Mouse (Mus musculus): ENCODE results near the gene Il17rb.

Gene Il17rb

DNA sequence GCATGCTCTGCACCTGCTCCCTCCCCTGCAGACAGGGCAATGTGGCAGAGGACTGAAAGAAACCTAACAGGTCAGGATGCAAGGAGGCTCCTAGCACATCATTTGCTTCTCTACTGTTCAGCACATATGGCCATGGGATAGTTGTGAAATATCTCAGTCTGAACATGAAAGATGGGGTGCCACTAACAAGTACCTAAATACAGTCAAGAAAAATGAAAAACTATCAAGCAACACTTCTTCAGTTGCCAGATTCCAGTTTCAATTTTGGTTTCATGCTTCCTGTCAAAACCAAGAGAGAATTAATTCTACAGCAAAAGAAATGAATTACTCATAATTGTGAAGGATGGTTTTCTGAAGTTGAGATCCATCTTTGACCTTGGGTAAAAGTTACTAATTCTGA is 51.3 kb downstream of the Il17rb start:
- no peak for DNase-seq (ENCODE audit: low read depth)

GRCm38 (mm10) chr14:29950805-29951204 is 57.9 kb downstream of the Il17rb start:
- DNase-seq (ENCODE audit: low read depth), result no peak

DNA sequence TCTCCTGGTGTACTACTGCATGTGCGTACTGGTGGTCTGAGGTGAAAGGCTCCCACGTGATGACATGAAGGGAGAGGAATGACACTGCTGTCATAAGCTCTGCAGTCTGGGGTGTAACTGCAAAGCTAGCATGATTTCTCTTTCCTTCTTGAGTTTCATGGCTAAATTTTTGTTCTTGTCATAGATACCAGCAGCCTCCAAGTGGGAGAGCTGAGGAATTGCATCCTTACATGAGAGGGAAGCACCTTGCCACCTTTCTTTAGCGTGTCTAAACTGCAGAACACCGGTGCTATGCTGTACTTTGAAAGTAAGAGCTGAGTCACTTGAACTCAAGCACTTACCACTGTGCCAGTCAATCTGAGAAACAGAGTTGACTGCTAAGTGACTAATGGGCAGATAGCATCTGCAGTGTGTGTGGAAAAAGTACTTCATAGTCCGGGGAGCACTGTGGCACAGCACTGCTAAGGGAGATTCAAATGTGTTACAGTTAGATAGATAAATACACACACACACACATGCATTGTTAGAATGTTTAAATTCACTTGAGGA is 61.9 kb downstream of the Il17rb start:
- no peak for DNase-seq (ENCODE audit: low read depth)
